Mouse (Mus musculus) G1E (cell line): Measurements from ENCODE around the gene Dab1. TPM values are rescaled to one million over a fixed set of nuclear protein-coding genes. Genes with fewer than 3 reads are reported as not detected.

Experiments used
- ATAC-seq: 2 replicates; pipeline ENCODE4 v1.8.0; 2016; ENCODE audit warnings: mild to moderate bottlenecking; ENCODE audit not compliant: insufficient number of reproducible peaks, poor library complexity, low FRiP score, severe bottlenecking; ENCODE audit errors: extremely low read depth
- DNase-seq: peaks from one replicate; pipeline ENCODE4 v3.0.0; 2012; ENCODE audit warnings: low spot score
- H3K27me3 ChIP-seq: 2 replicates; pipeline ENCODE4 v1.6.1; 2012; ENCODE audit warnings: mild to moderate bottlenecking, low read length, inconsistent platforms; ENCODE audit not compliant: insufficient read depth
- H3K36me3 ChIP-seq: replicated peaks from 2 replicates; pipeline ENCODE3; 2012; ENCODE audit warnings: mild to moderate bottlenecking, inconsistent platforms
- H3K4me1 ChIP-seq: 2 replicates; pipeline ENCODE4 v1.6.1; 2012; ENCODE audit warnings: low read depth, low read length, inconsistent platforms, mixed read lengths; ENCODE audit not compliant: insufficient read depth
- H3K4me3 ChIP-seq: 2 replicates; pipeline ENCODE4 v1.5.1; 2012; ENCODE audit warnings: low read depth, mild to moderate bottlenecking, inconsistent platforms, low read length, moderate library complexity, mixed read lengths
- H3K9me3 ChIP-seq: replicated peaks from 2 replicates; pipeline ENCODE4 v1.6.1; 2012; ENCODE audit warnings: inconsistent platforms
- CTCF ChIP-seq: IDR thresholded peaks from 2 replicates; pipeline ENCODE4 v1.5.1; 2012; ENCODE audit warnings: low read depth, low read length, inconsistent platforms, mixed read lengths
- GATA1 ChIP-seq: IDR thresholded peaks from 2 replicates; pipeline ENCODE4 v1.6.1; 2012; ENCODE audit warnings: borderline replicate concordance, low read length, inconsistent platforms, mixed read lengths
- GATA2 ChIP-seq: IDR thresholded peaks from 2 replicates; pipeline ENCODE4 v1.6.1; 2012; ENCODE audit warnings: low read depth, low read length, inconsistent platforms, borderline replicate concordance
- POLR2AphosphoS5 ChIP-seq: IDR thresholded peaks from 2 replicates; pipeline ENCODE4 v1.6.1; 2012; ENCODE audit warnings: low read depth, low read length, inconsistent platforms; ENCODE audit not compliant: insufficient replicate concordance
- TAL1 ChIP-seq: conservative IDR thresholded peaks from 2 replicates; pipeline ENCODE4 v1.6.1; 2012; ENCODE audit warnings: low read depth, low read length, inconsistent platforms, mixed read lengths
- polyA plus RNA-seq: library from polyadenylated mRNA; stranded (reverse); fragments of >175 nt; gene quantifications from 2 replicates; pipeline ENCODE4 v1.2.3, GENCODE M21; 2012
- total RNA-seq, 2 experiments: library from RNA; stranded (forward) in 1 of 2; stranded (reverse) in 1 of 2; fragments of 200-1000 nt in 1 of 2; fragments of >200 nt in 1 of 2; fragmentation: Nextera tagmentation in 1 of 2; gene quantifications; 2 replicates each; pipeline ENCODE4 v1.2.3; 2014 to 2017

Dab1 gene
- total and polyA plus RNA-seq, 3 experiments: 0.16 TPM; not detected in 2

DNA sequence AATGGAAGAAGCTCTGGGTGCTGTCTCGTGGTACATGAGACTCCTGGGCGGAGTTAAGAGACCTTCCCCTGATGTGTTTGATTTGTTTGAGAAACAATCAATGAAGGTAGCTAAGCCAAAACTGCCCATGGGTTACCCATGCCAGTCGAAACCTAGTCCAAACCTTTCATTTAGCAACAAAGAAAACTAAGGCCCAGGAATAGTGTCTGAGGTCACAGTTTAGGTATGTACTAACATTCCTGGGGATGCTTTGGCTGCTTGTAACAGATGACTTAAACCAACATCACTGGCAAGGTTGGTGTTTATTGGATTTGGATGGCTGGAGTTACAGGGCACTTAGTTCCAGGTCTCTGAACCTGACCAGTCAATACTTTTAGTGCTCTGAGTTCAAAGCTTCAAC is 610.1 kb downstream of the Dab1 start:
- H3K36me3 ChIP-seq: no peaks in the 10 kb centered on the region
- no peak for DNase-seq
- peaks cover 26% of the 10 kb centered on the region for H3K9me3 ChIP-seq
- H3K4me3 ChIP-seq: no peak overlapping the region
- ATAC-seq: no peak
- no peaks in the 10 kb centered on the region for H3K27me3 ChIP-seq
- H3K4me1 ChIP-seq: no peaks in the 10 kb centered on the region
- TF ChIP-seq CTCF (no peak), GATA1 (no peak), TAL1 (no peak), GATA2 (no peak), POLR2AphosphoS5 (no peak)

DNA sequence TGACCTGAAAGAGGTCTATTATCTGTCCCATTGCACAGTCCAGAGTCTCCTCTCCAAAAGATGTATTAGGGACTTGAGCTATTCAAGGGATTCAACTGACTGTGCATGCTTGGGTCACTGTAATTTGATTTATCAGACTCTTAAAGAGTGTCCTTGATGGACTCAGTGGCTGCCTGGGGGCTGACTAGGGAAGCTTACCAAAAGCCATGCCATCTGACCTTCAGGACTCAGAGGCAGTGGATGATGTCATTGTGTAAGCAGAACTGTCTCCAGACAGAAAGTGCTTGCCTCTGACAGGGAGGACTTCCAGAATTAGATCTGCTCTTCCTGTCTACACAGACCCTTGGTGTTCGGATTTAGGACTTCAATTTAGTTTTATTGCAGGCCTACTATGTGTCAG is 627.3 kb downstream of the Dab1 start:
- ATAC-seq: no peak
- no peak for DNase-seq
- H3K4me3 ChIP-seq: no peak overlapping the region
- H3K36me3 ChIP-seq: no peaks in the 10 kb centered on the region
- TF ChIP-seq GATA1 (no peak), GATA2 (no peak), TAL1 (no peak), POLR2AphosphoS5 (no peak), CTCF (no peak)
- no peaks in the 10 kb centered on the region for H3K4me1 ChIP-seq
- peaks cover 27% of the 10 kb centered on the region for H3K9me3 ChIP-seq
- no peaks in the 10 kb centered on the region for H3K27me3 ChIP-seq

DNA sequence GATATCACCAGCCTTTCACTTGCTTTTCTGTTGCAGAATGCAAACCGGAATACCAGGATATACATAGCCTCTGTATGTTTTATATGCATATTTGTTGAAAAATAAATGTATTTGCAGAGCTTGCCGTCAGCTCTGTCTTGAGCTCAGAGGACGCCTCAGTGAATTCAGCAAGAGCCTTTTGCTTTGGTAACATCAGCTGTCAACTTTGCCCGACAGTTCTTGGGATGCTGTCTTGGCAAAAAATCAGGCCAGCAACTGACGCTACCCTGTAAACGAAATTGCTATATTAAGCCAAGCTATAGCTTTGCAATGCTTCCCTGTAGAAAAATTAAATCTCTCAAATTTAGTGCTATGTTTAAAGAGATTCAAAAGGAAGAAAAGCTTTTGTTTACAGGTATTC is 630.3 kb downstream of the Dab1 start:
- TF ChIP-seq POLR2AphosphoS5 (no peak), GATA2 (no peak), TAL1 (no peak), GATA1 (no peak), CTCF (no peak)
- H3K9me3 ChIP-seq: peaks cover 38% of the 10 kb centered on the region
- H3K4me1 ChIP-seq: no peaks in the 10 kb centered on the region
- no peaks in the 10 kb centered on the region for H3K27me3 ChIP-seq
- ATAC-seq (no peak), DNase-seq (no peak)
- H3K36me3 ChIP-seq: no peaks in the 10 kb centered on the region
- no peak overlapping the region for H3K4me3 ChIP-seq

DNA sequence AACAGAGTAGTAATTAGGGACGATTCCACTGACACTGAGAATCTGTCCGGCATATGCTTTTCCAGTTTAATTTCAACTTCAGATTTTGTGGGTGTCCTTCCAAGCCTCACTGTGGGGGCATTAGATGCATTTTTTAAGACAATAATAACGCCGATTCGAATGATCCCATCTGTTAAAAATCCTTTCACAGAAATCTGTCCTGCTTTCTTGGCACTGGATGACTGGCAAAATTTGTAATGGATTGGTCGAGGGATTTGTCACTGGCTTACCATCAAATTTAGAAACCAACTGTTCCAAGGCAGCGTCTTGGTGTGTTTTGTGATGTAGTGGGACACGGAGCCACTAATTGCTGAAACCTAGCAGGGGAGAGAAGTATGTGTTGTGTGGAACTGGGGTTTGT is 638.6 kb downstream of the Dab1 start:
- no peak for ATAC-seq
- no peaks in the 10 kb centered on the region for H3K4me1 ChIP-seq
- no peak for DNase-seq
- no peaks in the 10 kb centered on the region for H3K27me3 ChIP-seq
- H3K9me3 ChIP-seq: peaks cover 38% of the 10 kb centered on the region
- no peak for TF ChIP-seq POLR2AphosphoS5
- no peak for TF ChIP-seq TAL1
- TF ChIP-seq CTCF: no peak
- H3K36me3 ChIP-seq: no peaks in the 10 kb centered on the region
- no peak overlapping the region for H3K4me3 ChIP-seq

DNA sequence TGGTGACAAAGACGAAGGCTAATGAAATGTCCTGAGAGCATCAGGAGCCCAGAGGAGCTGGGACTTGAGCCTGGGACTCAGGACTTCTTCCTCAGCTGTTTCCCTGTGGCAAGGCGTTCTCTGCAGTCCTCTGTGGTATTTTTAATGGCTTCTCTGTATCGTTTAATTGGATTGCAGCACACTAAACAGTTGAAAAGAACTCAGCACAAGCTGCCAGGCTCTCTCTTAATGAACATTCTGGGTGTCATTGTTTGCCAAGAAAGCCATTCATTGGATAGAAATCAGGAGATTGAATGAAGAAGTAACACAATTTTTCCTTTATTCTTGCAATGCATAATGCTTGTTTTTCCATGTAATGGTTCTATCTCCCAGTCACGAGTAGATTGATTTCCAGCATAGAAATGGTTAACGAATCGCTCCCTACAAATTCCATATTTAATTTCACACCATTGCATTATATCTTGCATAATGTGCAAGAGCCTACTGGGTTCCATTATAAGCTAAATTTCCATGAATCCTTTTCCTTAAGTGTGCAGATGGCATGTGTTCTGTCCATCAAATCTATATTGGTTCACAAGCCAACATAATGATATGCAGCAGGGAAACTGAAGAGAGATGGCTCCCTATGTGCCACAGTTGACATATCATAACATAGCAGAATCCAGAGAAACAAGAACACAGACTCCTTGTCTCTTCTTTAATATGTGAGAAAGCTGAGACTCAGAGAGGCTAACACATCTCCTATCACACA is 650.4 kb downstream of the Dab1 start:
- DNase-seq: no peak
- no peak for ATAC-seq

DNA sequence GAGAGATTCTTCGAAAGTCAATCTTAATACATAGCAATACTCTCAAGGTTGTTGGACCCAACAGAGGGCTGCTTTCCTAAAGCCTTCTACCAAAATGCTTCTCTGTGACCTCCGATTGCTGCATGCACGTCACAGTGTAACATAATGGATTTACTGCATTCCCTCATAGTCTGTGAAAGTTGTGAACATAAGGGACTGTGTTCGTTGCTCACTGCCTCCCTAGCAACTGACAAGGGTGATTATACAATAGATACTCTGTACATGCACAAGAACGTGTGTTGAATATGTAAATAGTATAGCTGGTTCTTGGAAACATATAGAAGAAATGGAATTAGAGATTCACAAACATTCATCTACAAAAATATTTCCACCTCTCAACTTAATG is 651.0 kb downstream of the Dab1 start:
- Histone ChIP-seq H3K9me3 (no peaks in the 10 kb centered on the region; the same call in 1 of the 2 replicates), H3K4me3 (no peak overlapping the region), H3K4me1 (no peaks in the 10 kb centered on the region), H3K36me3 (no peaks in the 10 kb centered on the region), H3K27me3 (no peaks in the 10 kb centered on the region)
- TF ChIP-seq CTCF: no peak
- TF ChIP-seq GATA2: no peak
- no peak for TF ChIP-seq TAL1
- TF ChIP-seq GATA1: no peak
- no peak for TF ChIP-seq POLR2AphosphoS5
- ATAC-seq (no peak), DNase-seq (no peak)

More for the DNA sequence above, 650.4 kb downstream of the Dab1 start:
- Histone ChIP-seq H3K36me3 (no peaks in the 10 kb centered on the region), H3K4me3 (no peak overlapping the region), H3K27me3 (no peaks in the 10 kb centered on the region), H3K4me1 (no peaks in the 10 kb centered on the region), H3K9me3 (no peaks in the 10 kb centered on the region; the same call in 1 of the 2 replicates)
- TF ChIP-seq GATA1: no peak
- TF ChIP-seq TAL1: no peak
- no peak for TF ChIP-seq POLR2AphosphoS5
- TF ChIP-seq CTCF: no peak
- TF ChIP-seq GATA2: no peak
